Mouse (Mus musculus) heart, adult 2 months (tissue): ENCODE measurements around the gene Tex36.
A peak's percentile ranks its signal among the peaks of the same experiment; 100 is the strongest.

Source experiments
- CTCF ChIP-seq: fragments of 200-600 bp; IDR thresholded peaks from 2 replicates; pipeline ENCODE4 v1.8.1; 2022; ENCODE audit warnings: antibody characterized with exemption, mild to moderate bottlenecking, moderate library complexity
- EP300 ChIP-seq: fragments of 200-500 bp; IDR thresholded peaks from 2 replicates; pipeline ENCODE4 v1.6.1; 2011; ENCODE audit warnings: low read depth, low read length, control low read depth; ENCODE audit not compliant: insufficient read depth
- POLR2A ChIP-seq: fragments of 200-500 bp; IDR thresholded peaks from 2 replicates; pipeline ENCODE4 v1.6.1; 2011; ENCODE audit warnings: mild to moderate bottlenecking, low read depth, low read length, control low read depth; ENCODE audit not compliant: insufficient read depth

- TF ChIP-seq POLR2A: no peak
- peak; percentile 82 for TF ChIP-seq CTCF
- TF ChIP-seq EP300: no peak
Observed at GRCm38 (mm10) chr7:133632476-133632875, 30.5 kb upstream of the Tex36 start.
